Mouse (Mus musculus): ENCODE results near the gene Serpinf1. TPM values are rescaled to one million over a fixed set of nuclear protein-coding genes. Genes with fewer than 3 reads are reported as not detected.

The Serpinf1 gene
- polyA plus RNA-seq (2015; fragmentation: Nextera tagmentation; extraction: Ambion mirVana): 53.7 and 69.1 TPM in 2 replicates

DNA sequence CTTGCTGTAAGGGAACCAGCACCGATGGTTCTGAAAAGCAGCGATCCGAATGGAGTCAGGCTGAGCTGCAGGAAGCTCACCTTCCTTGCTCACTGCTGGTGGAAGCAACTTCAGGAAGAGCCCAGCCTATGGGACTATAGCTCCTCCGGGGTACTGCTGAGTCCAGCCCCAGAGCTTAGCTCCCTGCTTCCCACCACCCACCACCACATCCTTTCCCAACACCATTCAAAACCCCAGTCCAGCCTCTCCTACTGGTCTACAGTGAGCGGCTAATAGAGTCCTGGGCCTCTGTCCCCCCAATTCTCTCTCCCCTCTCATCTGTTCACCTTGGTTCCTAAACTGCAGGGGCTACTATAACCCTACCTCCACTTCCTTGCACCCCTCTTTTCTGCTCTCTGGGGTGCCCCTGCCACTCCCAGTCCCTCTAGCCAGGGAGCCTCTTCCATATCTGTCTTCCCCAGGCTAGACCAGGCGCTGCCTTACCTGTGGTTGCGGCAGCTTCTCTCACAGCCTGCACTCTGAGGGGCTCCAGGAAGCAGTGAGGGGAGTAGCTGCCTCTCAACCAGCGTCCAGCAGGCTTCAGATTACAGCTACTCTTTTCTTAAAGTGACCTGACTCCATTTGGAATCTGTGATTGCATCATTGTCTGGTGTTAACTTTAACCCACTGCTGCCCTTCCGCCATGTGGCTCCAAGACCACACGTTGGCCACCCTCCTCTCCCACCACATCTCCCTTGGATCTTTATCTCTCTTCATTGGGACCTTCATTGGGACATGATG lies at the start of gene Serpinf1:
Serpinf1 (minus strand) TSS at position 689 of the 780 bp plus-strand sequence.
- H3K36me3 ChIP-seq (ENCODE audit: control insufficient read depth, insufficient read depth, low read length): no peaks in the 10 kb centered on the region
- TF ChIP-seq EP300 (optimal IDR thresholded peaks at IDR 0.05) (no peak), CTCF (IDR thresholded peaks at IDR 0.05; ENCODE audit: low read depth) (no peak)
- H3K9ac ChIP-seq (ENCODE audit: low read length): peak within 1 kb of the TSS; percentile 47; the same call in 1 of the 2 replicates
- H3K4me1 ChIP-seq (replicated peaks; ENCODE audit: control insufficient read depth, insufficient read depth): no peaks in the 10 kb centered on the region
- peak within 1 kb of the TSS; percentile 44 for H3K4me2 ChIP-seq (replicated peaks; ENCODE audit: low read depth)
- ATAC-seq (ENCODE audit: low FRiP score, low TSS enrichment) (0 out of 2 replicates have a peak, but pooled peaks have one; percentile 39), DNase-seq (ENCODE audit: low spot score) (no peak)
- 30% methylated on average over 10 of the region's 10 CpGs for WGBS
- peak within 1 kb of the TSS; percentile 27 for H3K4me3 ChIP-seq (ENCODE audit: low read depth, low read length)
- H3K27ac ChIP-seq (replicated peaks): no peak within 1 kb of the TSS; the same call in 1 of the 2 replicates
- no peaks in the 10 kb centered on the region for H3K9me3 ChIP-seq (ENCODE audit: control insufficient read depth, low read length)
- no peaks in the 10 kb centered on the region for H3K27me3 ChIP-seq (ENCODE audit: control insufficient read depth, insufficient read depth, low read length)

- Histone ChIP-seq H3K4me3 (ENCODE audit: low read depth, low read length) (no peak overlapping the region), H3K9me3 (ENCODE audit: control insufficient read depth, low read length) (no peaks in the 10 kb centered on the region), H3K9ac (ENCODE audit: low read length) (no peak overlapping the region), H3K27ac (replicated peaks) (no peak overlapping the region), H3K27me3 (ENCODE audit: control insufficient read depth, insufficient read depth, low read length) (no peaks in the 10 kb centered on the region), H3K4me2 (replicated peaks; ENCODE audit: low read depth) (no peak overlapping the region), H3K4me1 (replicated peaks; ENCODE audit: control insufficient read depth, insufficient read depth) (no peaks in the 10 kb centered on the region), H3K36me3 (ENCODE audit: control insufficient read depth, insufficient read depth, low read length) (no peaks in the 10 kb centered on the region)
- 61% methylated on average over 3 of the region's 3 CpGs for WGBS
- TF ChIP-seq EP300 (optimal IDR thresholded peaks at IDR 0.05) (no peak), CTCF (IDR thresholded peaks at IDR 0.05; ENCODE audit: low read depth) (no peak)
- ATAC-seq (ENCODE audit: low FRiP score, low TSS enrichment) (peak; percentile 65), DNase-seq (ENCODE audit: low spot score) (peak; percentile 45)
These were observed 48.2 kb upstream of the Serpinf1 start for GRCm38 (mm10) chr11:75470675-75471074.

- Histone ChIP-seq H3K27ac (replicated peaks) (no peak overlapping the region), H3K4me1 (replicated peaks; ENCODE audit: control insufficient read depth, insufficient read depth) (no peaks in the 10 kb centered on the region), H3K9me3 (ENCODE audit: control insufficient read depth, low read length) (no peaks in the 10 kb centered on the region), H3K9ac (ENCODE audit: low read length) (no peak overlapping the region), H3K4me2 (replicated peaks; ENCODE audit: low read depth) (no peak overlapping the region), H3K36me3 (ENCODE audit: control insufficient read depth, insufficient read depth, low read length) (no peaks in the 10 kb centered on the region), H3K4me3 (ENCODE audit: low read depth, low read length) (no peak overlapping the region), H3K27me3 (ENCODE audit: control insufficient read depth, insufficient read depth, low read length) (no peaks in the 10 kb centered on the region)
- ATAC-seq (ENCODE audit: low FRiP score, low TSS enrichment): no peak
- no peak for TF ChIP-seq EP300 (optimal IDR thresholded peaks at IDR 0.05)
- TF ChIP-seq CTCF (IDR thresholded peaks at IDR 0.05; ENCODE audit: low read depth): no peak
- 92% methylated on average over 4 of the region's 4 CpGs for WGBS
- DNase-seq (ENCODE audit: low spot score): no peak
These were observed 46.8 kb upstream of the Serpinf1 start for GRCm38 (mm10) chr11:75469261-75469660.

GRCm38 (mm10) chr11:75468410-75468809 lies 45.9 kb upstream of the Serpinf1 start:
- Histone ChIP-seq H3K27ac (replicated peaks) (peak overlapping the region; percentile 24; the same call in 1 of the 2 replicates), H3K36me3 (ENCODE audit: control insufficient read depth, insufficient read depth, low read length) (no peaks in the 10 kb centered on the region), H3K4me2 (replicated peaks; ENCODE audit: low read depth) (peak overlapping the region; percentile 76), H3K9me3 (ENCODE audit: control insufficient read depth, low read length) (no peaks in the 10 kb centered on the region), H3K27me3 (ENCODE audit: control insufficient read depth, insufficient read depth, low read length) (no peaks in the 10 kb centered on the region), H3K4me3 (ENCODE audit: low read depth, low read length) (peak overlapping the region; percentile 44), H3K9ac (ENCODE audit: low read length) (peak overlapping the region; percentile 71), H3K4me1 (replicated peaks; ENCODE audit: control insufficient read depth, insufficient read depth) (peaks cover 1% of the 10 kb centered on the region; the same call in 1 of the 2 replicates)
- WGBS: 59% methylated on average over 7 of the region's 7 CpGs
- no peak for ATAC-seq (ENCODE audit: low FRiP score, low TSS enrichment)
- TF ChIP-seq EP300 (optimal IDR thresholded peaks at IDR 0.05): no peak
- no peak for TF ChIP-seq CTCF (IDR thresholded peaks at IDR 0.05; ENCODE audit: low read depth)
- DNase-seq (ENCODE audit: low spot score): no peak

DNA sequence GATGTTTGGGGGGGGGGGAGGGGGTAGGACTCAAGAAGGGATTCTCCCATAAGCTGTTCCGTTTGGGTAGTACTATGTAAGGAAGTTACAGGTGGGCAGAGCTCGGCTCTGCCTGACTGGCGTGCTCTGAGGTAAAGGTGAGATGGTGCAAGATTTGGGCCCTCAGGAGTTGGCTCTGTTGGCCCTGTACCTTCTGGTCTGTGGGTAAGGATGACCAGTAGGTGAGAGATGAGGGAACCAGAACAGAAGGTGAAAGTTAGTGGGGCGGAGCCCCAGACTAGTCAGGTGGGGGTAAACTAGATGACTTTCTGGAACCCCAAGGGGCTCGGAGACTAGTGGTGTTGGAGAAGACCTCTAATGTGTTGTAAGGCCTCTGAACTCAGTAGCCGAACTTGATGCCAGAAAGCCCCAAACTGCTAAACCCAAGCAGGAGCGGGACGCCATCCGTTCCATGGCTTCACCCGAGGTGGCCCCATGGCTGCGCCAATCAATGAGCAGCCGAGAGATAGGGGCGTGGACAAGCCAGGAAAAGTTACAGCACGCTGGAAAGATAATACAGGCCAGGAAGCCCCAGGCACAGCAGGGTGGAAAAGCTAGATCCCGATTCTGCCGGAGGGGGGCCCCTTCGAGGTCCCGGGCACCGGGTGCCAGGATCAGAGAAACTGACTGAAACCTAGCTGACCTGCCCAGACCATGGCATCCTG lies 45.2 kb upstream of the Serpinf1 start:
- peak; percentile 59 for ATAC-seq (ENCODE audit: low FRiP score, low TSS enrichment)
- TF ChIP-seq CTCF (IDR thresholded peaks at IDR 0.05; ENCODE audit: low read depth): peak; percentile 28; the same call in 1 of the 2 replicates
- no peak for TF ChIP-seq EP300 (optimal IDR thresholded peaks at IDR 0.05)
- 19% methylated on average over 19 of the region's 19 CpGs for WGBS
- no peaks in the 10 kb centered on the region for H3K27me3 ChIP-seq (ENCODE audit: control insufficient read depth, insufficient read depth, low read length)
- peak overlapping the region; percentile 24; the same call in 1 of the 2 replicates for H3K27ac ChIP-seq (replicated peaks)
- H3K4me3 ChIP-seq (ENCODE audit: low read depth, low read length): peak overlapping the region; percentile 44
- peaks cover 3% of the 10 kb centered on the region; the same call in 1 of the 2 replicates for H3K4me1 ChIP-seq (replicated peaks; ENCODE audit: control insufficient read depth, insufficient read depth)
- H3K9me3 ChIP-seq (ENCODE audit: control insufficient read depth, low read length): no peaks in the 10 kb centered on the region
- no peaks in the 10 kb centered on the region for H3K36me3 ChIP-seq (ENCODE audit: control insufficient read depth, insufficient read depth, low read length)
- peak; percentile 74 for DNase-seq (ENCODE audit: low spot score)
- H3K4me2 ChIP-seq (replicated peaks; ENCODE audit: low read depth): peak overlapping the region; percentile 76
- H3K9ac ChIP-seq (ENCODE audit: low read length): peak overlapping the region; percentile 71
